Mouse (Mus musculus) megakaryocyte, embryonic 14.5 days (primary cell): Measurements from ENCODE around the gene Sptlc2. TPM values are rescaled to one million over a fixed set of nuclear protein-coding genes. Genes with fewer than 3 reads are reported as not detected.
A peak's percentile ranks its signal among the peaks of the same experiment; 100 is the strongest.

ENCODE experiments used
- H3K27me3 ChIP-seq: replicated peaks from 2 replicates; pipeline ENCODE3; 2012; ENCODE audit warnings: inconsistent platforms
- H3K36me3 ChIP-seq: replicated peaks from 2 replicates; pipeline ENCODE3; 2012; ENCODE audit warnings: low read length, inconsistent platforms, mixed read lengths
- H3K4me1 ChIP-seq: 2 replicates; pipeline ENCODE4 v1.6.1; 2012; ENCODE audit warnings: inconsistent platforms
- H3K4me3 ChIP-seq: replicated peaks from 2 replicates; pipeline ENCODE3; 2012; ENCODE audit warnings: moderate library complexity, mild to moderate bottlenecking, inconsistent platforms
- H3K9me3 ChIP-seq: 2 replicates; pipeline ENCODE4 v1.6.1; 2012; ENCODE audit warnings: inconsistent platforms
- FLI1 ChIP-seq: IDR thresholded peaks from 2 replicates; pipeline ENCODE4 v1.6.1; 2012; ENCODE audit warnings: low read length, inconsistent platforms, mixed read lengths
- GATA1 ChIP-seq: IDR thresholded peaks from 3 replicates; pipeline ENCODE4 v1.6.1; 2012; ENCODE audit warnings: mixed read lengths, low read length, inconsistent platforms, borderline replicate concordance
- polyA plus RNA-seq: library from polyadenylated mRNA; stranded (reverse); fragments of >175 nt; gene quantifications from 2 replicates; pipeline ENCODE4 v1.2.3, GENCODE M21; 2012; ENCODE audit warnings: low replicate concordance; ENCODE audit not compliant: insufficient read depth

Sptlc2 gene
- polyA plus RNA-seq, 1 experiment: 44.0 TPM

- H3K4me1 ChIP-seq: peaks cover 10% of the 10 kb centered on the region
- H3K4me3 ChIP-seq: no peak overlapping the region
- no peaks in the 10 kb centered on the region for H3K36me3 ChIP-seq
- H3K27me3 ChIP-seq: peaks cover 15% of the 10 kb centered on the region
- TF ChIP-seq GATA1 (no peak), FLI1 (no peak)
- no peaks in the 10 kb centered on the region for H3K9me3 ChIP-seq
Observed at GRCm38 (mm10) chr12:87399119-87399819, 11.1 kb upstream of the Sptlc2 start.

- Histone ChIP-seq H3K36me3 (no peaks in the 10 kb centered on the region), H3K9me3 (no peaks in the 10 kb centered on the region), H3K4me3 (no peak overlapping the region), H3K4me1 (peaks cover 20% of the 10 kb centered on the region), H3K27me3 (peaks cover 17% of the 10 kb centered on the region)
- TF ChIP-seq FLI1: no peak
- TF ChIP-seq GATA1: no peak
Observed at GRCm38 (mm10) chr12:87397811-87398417, 9.8 kb upstream of the Sptlc2 start.

- Histone ChIP-seq H3K4me3 (no peak overlapping the region), H3K36me3 (no peaks in the 10 kb centered on the region), H3K27me3 (peaks cover 19% of the 10 kb centered on the region), H3K9me3 (no peaks in the 10 kb centered on the region), H3K4me1 (peaks cover 20% of the 10 kb centered on the region)
- no peak for TF ChIP-seq GATA1
- TF ChIP-seq FLI1: no peak
Observed at GRCm38 (mm10) chr12:87397126-87397525, 9.0 kb upstream of the Sptlc2 start.

- TF ChIP-seq FLI1: no peak
- no peak for TF ChIP-seq GATA1
- no peaks in the 10 kb centered on the region for H3K9me3 ChIP-seq
- H3K36me3 ChIP-seq: no peaks in the 10 kb centered on the region
- no peak overlapping the region for H3K4me3 ChIP-seq
- peaks cover 15% of the 10 kb centered on the region for H3K4me1 ChIP-seq
- H3K27me3 ChIP-seq: peaks cover 18% of the 10 kb centered on the region
Observed at GRCm38 (mm10) chr12:87394316-87394715, 6.2 kb upstream of the Sptlc2 start.

GRCm38 (mm10) chr12:87393447-87394145 is 5.4 kb upstream of the Sptlc2 start:
- Histone ChIP-seq H3K4me1 (peaks cover 10% of the 10 kb centered on the region), H3K9me3 (no peaks in the 10 kb centered on the region), H3K27me3 (peaks cover 18% of the 10 kb centered on the region), H3K4me3 (no peak overlapping the region), H3K36me3 (no peaks in the 10 kb centered on the region)
- no peak for TF ChIP-seq FLI1
- no peak for TF ChIP-seq GATA1

DNA sequence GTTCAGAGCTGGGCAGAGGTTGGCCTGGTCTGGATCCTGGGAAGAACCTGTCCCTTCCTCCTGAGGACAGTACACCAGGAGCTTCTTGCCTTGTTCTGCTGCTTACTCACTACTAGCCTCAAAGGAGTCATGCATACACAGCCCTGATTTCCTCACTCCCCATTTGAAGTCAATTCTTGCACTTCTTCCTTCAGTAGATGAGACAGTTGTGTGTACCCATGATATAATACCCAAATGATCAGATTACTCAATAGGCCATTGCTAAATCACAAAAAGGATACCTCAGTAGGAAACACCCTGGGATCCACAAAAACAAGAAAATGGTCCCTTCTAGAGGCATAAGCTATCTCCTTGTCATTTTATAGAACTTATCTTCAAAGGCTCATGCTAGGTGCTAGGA is 3.2 kb upstream of the Sptlc2 start:
- Histone ChIP-seq H3K4me1 (peaks cover 20% of the 10 kb centered on the region), H3K36me3 (no peaks in the 10 kb centered on the region), H3K4me3 (no peak overlapping the region), H3K9me3 (no peaks in the 10 kb centered on the region), H3K27me3 (peaks cover 16% of the 10 kb centered on the region)
- no peak for TF ChIP-seq FLI1
- TF ChIP-seq GATA1: no peak

- TF ChIP-seq GATA1 (no peak), FLI1 (no peak)
- Histone ChIP-seq H3K4me3 (peak overlapping the region; percentile 98), H3K27me3 (peaks cover 6% of the 10 kb centered on the region), H3K36me3 (peaks cover 4% of the 10 kb centered on the region), H3K9me3 (no peaks in the 10 kb centered on the region), H3K4me1 (peaks cover 34% of the 10 kb centered on the region)
Observed at GRCm38 (mm10) chr12:87389231-87389630, 1.1 kb upstream of the Sptlc2 start.

GRCm38 (mm10) chr12:87387171-87388121 is 709 bp downstream of the Sptlc2 start:
- Histone ChIP-seq H3K9me3 (no peaks in the 10 kb centered on the region), H3K27me3 (peaks cover 5% of the 10 kb centered on the region), H3K36me3 (peaks cover 4% of the 10 kb centered on the region), H3K4me3 (peak overlapping the region; percentile 98), H3K4me1 (peaks cover 36% of the 10 kb centered on the region)
- TF ChIP-seq GATA1 (no peak), FLI1 (no peak)

- Histone ChIP-seq H3K36me3 (peaks cover 13% of the 10 kb centered on the region), H3K4me1 (peaks cover 60% of the 10 kb centered on the region), H3K9me3 (no peaks in the 10 kb centered on the region), H3K4me3 (no peak overlapping the region), H3K27me3 (no peaks in the 10 kb centered on the region)
- TF ChIP-seq FLI1: no peak
Observed at GRCm38 (mm10) chr12:87385051-87385450, 3.1 kb downstream of the Sptlc2 start.
